Mouse (Mus musculus) testis, adult 2 months (tissue): ENCODE results near the gene Rp9. TPM values are rescaled to one million over a fixed set of nuclear protein-coding genes. Genes with fewer than 3 reads are reported as not detected.
"Not testable (repeated sequence)": the region's sequence is repeated elsewhere in the genome, so short reads cannot be mapped to it uniquely, and the experiment has no call there.

Experiments used
- H3K27ac ChIP-seq: fragments of 200-500 bp; 2 replicates; pipeline ENCODE4 v1.5.1; 2012; ENCODE audit warnings: low read depth, low read length; ENCODE audit not compliant: control insufficient read depth, insufficient read depth
- H3K27me3 ChIP-seq: fragments of 200-500 bp; 2 replicates; pipeline ENCODE4 v1.6.1; 2012; ENCODE audit warnings: mild to moderate bottlenecking, low read length, moderate library complexity; ENCODE audit not compliant: control insufficient read depth, insufficient read depth
- H3K36me3 ChIP-seq: fragments of 200-500 bp; 2 replicates; pipeline ENCODE4 v1.6.1; 2012; ENCODE audit warnings: mild to moderate bottlenecking, low read length; ENCODE audit not compliant: control insufficient read depth, insufficient read depth
- H3K4me1 ChIP-seq: fragments of 200-500 bp; 2 replicates; pipeline ENCODE4 v1.6.1; 2012; ENCODE audit warnings: low read length; ENCODE audit not compliant: control insufficient read depth, insufficient read depth
- H3K4me3 ChIP-seq: fragments of 200-500 bp; 2 replicates; pipeline ENCODE4 v1.5.1; 2012; ENCODE audit warnings: low read depth, mild to moderate bottlenecking, low read length, moderate library complexity, mixed read lengths; ENCODE audit not compliant: control insufficient read depth
- CTCF ChIP-seq: fragments of 200-500 bp; IDR thresholded peaks from 2 replicates; pipeline ENCODE4 v1.5.1; 2012; ENCODE audit warnings: low read depth, mild to moderate bottlenecking, inconsistent platforms, low read length, moderate library complexity; ENCODE audit not compliant: control insufficient read depth, insufficient read depth, insufficient replicate concordance
- POLR2A ChIP-seq: fragments of 200-500 bp; IDR thresholded peaks from 2 replicates; pipeline ENCODE4 v1.6.1; 2012; ENCODE audit warnings: low read depth, mild to moderate bottlenecking, inconsistent platforms, low read length, moderate library complexity; ENCODE audit not compliant: control insufficient read depth
- polyA plus RNA-seq: library from polyadenylated mRNA; depleted of rRNA; stranded (reverse); fragments of >200 nt; gene quantifications from 2 replicates; pipeline ENCODE4 v1.2.3, GENCODE M21; 2012

The Rp9 gene
- polyA plus RNA-seq, 1 experiment: 96.7 TPM

- TF ChIP-seq CTCF: no peak
- no peak for TF ChIP-seq POLR2A
- Histone ChIP-seq H3K4me1 (peaks cover 4% of the 10 kb centered on the region; the same call in 1 of the 2 replicates), H3K27ac (peak overlapping the region; percentile 21; the same call in 1 of the 2 replicates), H3K27me3 (no peaks in the 10 kb centered on the region), H3K36me3 (no peaks in the 10 kb centered on the region), H3K4me3 (no peak overlapping the region)
Measured at GRCm38 (mm10) chr9:22419877-22420276, 49.7 kb downstream of the Rp9 start.

- H3K4me3 ChIP-seq: no peak overlapping the region
- TF ChIP-seq CTCF: no peak
- no peak for TF ChIP-seq POLR2A
- H3K27me3 ChIP-seq: no peaks in the 10 kb centered on the region
- no peaks in the 10 kb centered on the region for H3K36me3 ChIP-seq
- peaks cover 4% of the 10 kb centered on the region; the same call in 1 of the 2 replicates for H3K4me1 ChIP-seq
- peak overlapping the region; percentile 82 for H3K27ac ChIP-seq
Measured at GRCm38 (mm10) chr9:22417547-22417946, 52.0 kb downstream of the Rp9 start.

GRCm38 (mm10) chr9:22416187-22416586, 53.4 kb downstream of the Rp9 start:
- Histone ChIP-seq H3K36me3 (no peaks in the 10 kb centered on the region), H3K27ac (no peak overlapping the region), H3K27me3 (no peaks in the 10 kb centered on the region), H3K4me3 (no peak overlapping the region), H3K4me1 (peaks cover 7% of the 10 kb centered on the region; the same call in 1 of the 2 replicates)
- TF ChIP-seq CTCF (no peak), POLR2A (no peak)

GRCm38 (mm10) chr9:22411002-22411857, 58.3 kb downstream of the Rp9 start, which contains the start of gene 9530077C05Rik:
9530077C05Rik (plus strand) TSS chr9:22411513.
- Histone ChIP-seq H3K27me3 (no peaks in the 10 kb centered on the region), H3K36me3 (no peaks in the 10 kb centered on the region), H3K4me3 (peak within 1 kb of the TSS; percentile 92), H3K4me1 (peaks cover 4% of the 10 kb centered on the region; the same call in 1 of the 2 replicates), H3K27ac (peak within 1 kb of the TSS; percentile 79)
- peak; percentile 73; the same call in 1 of the 2 replicates for TF ChIP-seq POLR2A
- TF ChIP-seq CTCF: peak; percentile 87

- H3K4me1 ChIP-seq: peaks cover 4% of the 10 kb centered on the region; the same call in 1 of the 2 replicates
- peak; percentile 18; the same call in 1 of the 2 replicates for TF ChIP-seq CTCF
- no peak for TF ChIP-seq POLR2A
Measured at GRCm38 (mm10) chr9:22409501-22409900, 60.0 kb downstream of the Rp9 start.

GRCm38 (mm10) chr9:22408344-22408743, 61.2 kb downstream of the Rp9 start:
- not testable (repeated sequence) for H3K27me3 ChIP-seq, H3K27ac ChIP-seq, H3K4me1 ChIP-seq, H3K36me3 ChIP-seq, H3K4me3 ChIP-seq

More at GRCm38 (mm10) chr9:22409501-22409900, 60.0 kb downstream of the Rp9 start:
- Histone ChIP-seq H3K27ac (no peak overlapping the region; the same call in 1 of the 2 replicates), H3K36me3 (no peaks in the 10 kb centered on the region), H3K4me3 (peak overlapping the region; percentile 80), H3K27me3 (no peaks in the 10 kb centered on the region)

- not testable (repeated sequence) for H3K36me3 ChIP-seq, H3K27me3 ChIP-seq, H3K4me3 ChIP-seq, H3K27ac ChIP-seq, H3K4me1 ChIP-seq
Measured at GRCm38 (mm10) chr9:22407633-22408032, 61.9 kb downstream of the Rp9 start.
